In the genomic region with DNA sequence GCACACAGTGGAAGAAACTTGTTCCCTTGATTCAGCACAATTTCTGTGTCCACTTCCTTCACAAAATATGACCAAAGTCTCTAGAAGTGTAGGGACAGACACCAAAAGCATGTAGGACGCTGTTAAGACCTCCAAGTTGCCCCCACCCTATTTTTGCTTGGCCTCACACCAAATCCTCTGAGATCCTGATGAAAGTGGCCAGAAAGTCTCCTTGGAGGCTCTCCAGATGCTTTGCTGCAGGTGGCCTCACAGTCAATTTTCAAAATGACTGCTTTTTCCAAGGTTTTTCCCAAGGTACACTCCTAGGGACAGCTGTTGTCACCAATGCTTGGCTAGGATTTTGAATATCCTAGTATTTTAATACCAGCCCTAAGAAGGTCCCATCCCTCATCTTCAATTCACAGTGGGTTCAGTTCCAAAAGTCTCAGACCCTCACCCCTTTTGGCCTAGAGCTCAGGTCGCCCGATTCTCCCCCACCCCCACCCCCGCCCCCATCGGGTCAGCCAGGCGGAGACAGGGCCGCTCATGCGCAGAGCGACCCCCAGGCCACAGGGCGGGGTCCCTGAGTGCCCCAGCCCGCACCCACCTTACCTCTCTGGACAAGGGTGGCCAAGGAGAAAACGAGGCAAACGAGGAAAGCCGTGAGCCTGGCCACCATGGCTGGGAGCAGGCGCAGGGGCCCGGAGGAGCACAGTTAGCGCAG, we compare ENCODE assay signal across 8 mouse cellular contexts. TPM values are rescaled to one million over a fixed set of nuclear protein-coding genes. Genes with fewer than 3 reads are reported as not detected.
DNase-seq lines count a peak whose midpoint lies in the region; ATAC-seq and TF ChIP-seq lines count a peak whose summit lies in the region.

No protein-coding gene starts in this region.

- peaks cover 1% of the 10 kb centered on the region; the same call in 1 of the 2 replicates for H3K27me3 ChIP-seq in heart, embryonic 11.5 days (ENCODE audit: control insufficient read depth, insufficient read depth, low read length)
- H3K27me3 ChIP-seq in embryonic facial prominence, embryonic 15.5 days, result no peaks in the 10 kb centered on the region
- H3K27me3 ChIP-seq in limb, embryonic 10.5 days (ENCODE audit: low read depth, poor library complexity, severe bottlenecking), result peaks cover 47% of the 10 kb centered on the region

- no peak for DNase-seq in heart, adult 9 months (ENCODE audit: low spot score in 2 of 2)
- no peak for DNase-seq in ES-E14 (ENCODE audit: low read depth, low spot score)
- DNase-seq in limb, embryonic 10.5 days (ENCODE audit: low spot score), result no peak
- no peak for DNase-seq in adrenal gland, postnatal 36 days
- DNase-seq in spleen, postnatal 4 days (ENCODE audit: low spot score in 2 of 2), result no peak

- H3K27ac ChIP-seq in heart, embryonic 11.5 days (ENCODE audit: low read depth, low read length), result peak overlapping the region; percentile 85
- H3K27ac ChIP-seq in ES-E14 (ENCODE audit: insufficient read depth, low read depth, low read length, poor library complexity, severe bottlenecking), result no peak overlapping the region
- H3K27ac ChIP-seq in embryonic facial prominence, embryonic 15.5 days (replicated peaks), result peak overlapping the region; percentile 89
- H3K27ac ChIP-seq in limb, embryonic 10.5 days, result peak overlapping the region; percentile 93
- peak overlapping the region; percentile 79; the same call in 1 of the 2 replicates for H3K27ac ChIP-seq in olfactory bulb, adult 2 months (ENCODE audit: insufficient read depth, low read depth, low read length)

- H3K9me3 ChIP-seq in heart, embryonic 11.5 days (replicated peaks; ENCODE audit: control insufficient read depth, low read length), result no peaks in the 10 kb centered on the region
- no peaks in the 10 kb centered on the region for H3K9me3 ChIP-seq in ES-E14 (ENCODE audit: control insufficient read depth, insufficient read depth, low read depth, low read length)
- no peaks in the 10 kb centered on the region for H3K9me3 ChIP-seq in embryonic facial prominence, embryonic 15.5 days (replicated peaks)
- no peaks in the 10 kb centered on the region for H3K9me3 ChIP-seq in limb, embryonic 10.5 days (replicated peaks)

- no peak for TF ChIP-seq CTCF in olfactory bulb, adult 2 months (IDR thresholded peaks at IDR 0.05; ENCODE audit: insufficient read depth, low read depth, low read length)

- WGBS in heart, embryonic 11.5 days (ENCODE audit: insufficient replicate concordance), result 26% methylated on average over 17 of the region's 17 CpGs
- 19% methylated on average over 13 of the region's 17 CpGs for WGBS in embryonic facial prominence, embryonic 15.5 days
- WGBS in limb, embryonic 10.5 days, result 11% methylated on average over 16 of the region's 17 CpGs
- WGBS in olfactory bulb, adult 2 months, result 23% methylated on average over 17 of the region's 17 CpGs

- no peaks in the 10 kb centered on the region for H3K36me3 ChIP-seq in heart, embryonic 11.5 days (ENCODE audit: control insufficient read depth, insufficient read depth, low read length)
- no peaks in the 10 kb centered on the region for H3K36me3 ChIP-seq in ES-E14 (ENCODE audit: control insufficient read depth, insufficient read depth, low read length, poor library complexity, severe bottlenecking)
- H3K36me3 ChIP-seq in embryonic facial prominence, embryonic 15.5 days, result no peaks in the 10 kb centered on the region
- H3K36me3 ChIP-seq in limb, embryonic 10.5 days, result no peaks in the 10 kb centered on the region

- H3K4me1 ChIP-seq in heart, embryonic 11.5 days (ENCODE audit: control insufficient read depth, insufficient read depth, low read length), result no peaks in the 10 kb centered on the region
- 0 out of 4 replicates have a peak, but pooled peaks cover 0 to 1% of the 10 kb centered on the region in 2 experiments for H3K4me1 ChIP-seq in ES-E14 (ENCODE audit: control insufficient read depth in 2 of 2, insufficient read depth in 2 of 2, low read length in 2 of 2, poor library complexity in 1 of 2)
- 0 out of 2 replicates have a peak, but pooled peaks cover 3% of the 10 kb centered on the region for H3K4me1 ChIP-seq in embryonic facial prominence, embryonic 15.5 days
- H3K4me1 ChIP-seq in limb, embryonic 10.5 days, result 0 out of 2 replicates have a peak, but pooled peaks cover 4% of the 10 kb centered on the region
- 0 out of 2 replicates have a peak, but pooled peaks cover 3% of the 10 kb centered on the region for H3K4me1 ChIP-seq in olfactory bulb, adult 2 months (ENCODE audit: control insufficient read depth, insufficient read depth, low read length)

- no peak for TF ChIP-seq POLR2A in olfactory bulb, adult 2 months (IDR thresholded peaks at IDR 0.05; ENCODE audit: insufficient read depth, low read depth, low read length)

- H3K9ac ChIP-seq in heart, embryonic 11.5 days (ENCODE audit: low read depth, low read length), result peak overlapping the region; percentile 75
- H3K9ac ChIP-seq in ES-E14 (ENCODE audit: insufficient read depth, low read depth, low read length, poor library complexity, severe bottlenecking), result peak overlapping the region; percentile 88
- H3K9ac ChIP-seq in embryonic facial prominence, embryonic 15.5 days, result peak overlapping the region; percentile 45

- peak overlapping the region; percentile 62 for H3K4me3 ChIP-seq in heart, embryonic 11.5 days (ENCODE audit: low read depth, low read length)
- H3K4me3 ChIP-seq in ES-E14 (ENCODE audit: insufficient read depth in 1 of 2, low read depth in 1 of 2, low read length in 2 of 2, poor library complexity in 1 of 2, severe bottlenecking in 1 of 2), result peak overlapping the region; percentile 84 to 86
- H3K4me3 ChIP-seq in embryonic facial prominence, embryonic 15.5 days (replicated peaks), result peak overlapping the region; percentile 56
- H3K4me3 ChIP-seq in limb, embryonic 10.5 days, result peak overlapping the region; percentile 61
- peak overlapping the region; percentile 93 for H3K4me3 ChIP-seq in olfactory bulb, adult 2 months (ENCODE audit: insufficient read depth, low read depth, low read length)

- ATAC-seq in heart, embryonic 11.5 days (replicated peaks; ENCODE audit: insufficient number of reproducible peaks, low FRiP score, low TSS enrichment), result no peak; the same call in 1 of the 2 replicates
- peak; percentile 72; the same call in 1 of the 2 replicates for ATAC-seq in embryonic facial prominence, embryonic 15.5 days (ENCODE audit: insufficient number of reproducible peaks, low FRiP score, low TSS enrichment, low read depth)

- in situ Hi-C loops in ES-E14 (cut with MboI; ENCODE audit: low sequenced_read_pairs in 2 of 2, unreplicated experiment in 2 of 2), result no loop called here

- peak overlapping the region; percentile 74 for H3K4me2 ChIP-seq in heart, embryonic 11.5 days
- peak overlapping the region; percentile 61 for H3K4me2 ChIP-seq in embryonic facial prominence, embryonic 15.5 days (replicated peaks)

TF ChIP-seq in ES-E14, 5 proteins besides CTCF, POLR2A, EP300 and RAD21:
- TF ChIP-seq CHD2 (IDR thresholded peaks at IDR 0.05; ENCODE audit: low read depth, low read length) (no peak), HCFC1 (IDR thresholded peaks at IDR 0.05; ENCODE audit: borderline replicate concordance, insufficient read depth, low read length) (no peak), ZC3H11A (IDR thresholded peaks at IDR 0.05; ENCODE audit: borderline replicate concordance, low read depth, low read length) (no peak), ZNF384 (IDR thresholded peaks at IDR 0.05; ENCODE audit: low read depth, low read length) (no peak), MAFK (IDR thresholded peaks at IDR 0.05; ENCODE audit: insufficient read depth, low read depth, low read length) (no peak)

RNA-seq across cellular contexts. Expression of gene Cd99l2, which starts 0.6 kb away (rescaled TPM):
- 21.7 and 31.4 TPM in 2 replicates for polyA plus RNA-seq in heart, embryonic 11.5 days (2014; fragmentation: Nextera tagmentation; extraction: Ambion mirVana)
- total RNA-seq in ES-E14 (2012; rRNA removed), result 6.8 and 8.2 TPM in 2 replicates
- 36.3 and 36.4 TPM in 2 replicates for polyA plus RNA-seq in embryonic facial prominence, embryonic 15.5 days (2015; fragmentation: Nextera tagmentation; extraction: Ambion mirVana)
- 19.0 and 23.0 TPM in 2 replicates for polyA plus RNA-seq in limb, embryonic 10.5 days (2016; fragmentation: Nextera tagmentation; extraction: Ambion mirVana)
- polyA plus RNA-seq in olfactory bulb, adult 2 months (2012; ENCODE audit: insufficient read depth, insufficient read length, low replicate concordance, missing spikeins), result not detected in 2 replicates
- 10 to 100 TPM; 84.0 to 93.2 TPM for total RNA-seq in adrenal gland, postnatal 36 days (2021)
